Mouse (Mus musculus) lung, postnatal 36 days (tissue): ENCODE data around the gene Fgf14.
A peak's percentile ranks its signal among the peaks of the same experiment; 100 is the strongest.
"Not testable (repeated sequence)": the region's sequence is repeated elsewhere in the genome, so short reads cannot be mapped to it uniquely, and the experiment has no call there.

Source experiments
- DNase-seq: peaks from one replicate; pipeline ENCODE4 v3.0.0; 2022; ENCODE audit warnings: mixed read lengths

Gene Fgf14

DNA sequence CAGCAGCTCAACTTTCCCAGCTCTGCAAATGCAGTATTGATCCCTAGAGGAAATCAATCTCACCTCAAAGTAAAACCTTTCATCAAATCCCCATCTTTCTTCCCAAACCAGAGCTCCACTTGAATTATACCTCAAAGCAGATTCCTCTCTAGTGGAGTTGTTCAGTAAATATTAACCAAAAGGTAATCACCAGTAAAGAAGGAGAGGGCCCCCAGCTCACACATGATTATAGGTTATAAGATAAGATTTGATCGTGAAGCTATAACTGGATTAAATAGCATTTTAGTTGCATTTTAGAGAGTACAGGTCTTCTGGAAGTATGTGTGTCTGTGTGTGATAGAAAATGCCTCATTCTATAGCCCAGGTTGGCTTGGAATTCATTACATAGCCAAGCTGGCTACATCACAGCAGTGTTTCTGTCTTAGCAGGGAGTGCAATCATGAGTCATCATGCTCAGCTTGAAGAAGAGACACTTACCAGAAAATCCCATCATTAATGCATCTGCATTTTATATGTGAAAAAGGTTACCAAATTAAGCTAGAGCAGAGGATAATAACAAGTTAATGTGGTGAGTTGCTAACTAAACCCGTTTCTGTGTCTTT, 202.8 kb downstream of the Fgf14 start:
- no peak for DNase-seq

DNA sequence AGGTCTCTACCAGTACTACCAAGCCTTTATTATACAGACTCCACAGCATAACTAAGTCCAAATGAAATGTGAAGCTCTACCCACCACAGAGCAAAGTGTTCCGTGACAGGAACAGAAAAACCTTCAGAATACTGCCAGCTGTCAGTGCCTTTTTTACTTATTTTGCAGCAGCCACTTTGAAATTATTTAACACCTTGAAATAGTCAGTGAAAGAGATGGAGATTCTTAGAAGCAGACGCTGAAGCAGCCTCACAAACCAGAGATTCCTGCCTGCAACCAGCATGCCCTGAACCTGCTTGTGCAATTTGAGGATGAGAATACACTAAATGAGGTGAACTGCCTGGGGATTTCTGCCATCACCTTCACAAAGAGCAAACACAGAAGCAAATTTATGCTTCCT, 206.0 kb downstream of the Fgf14 start:
- DNase-seq: no peak

- DNase-seq: no peak
Measured at GRCm38 (mm10) chr14:124455120-124455519, 221.8 kb downstream of the Fgf14 start.

GRCm38 (mm10) chr14:124446096-124446840, 230.7 kb downstream of the Fgf14 start:
- DNase-seq: no peak

DNA sequence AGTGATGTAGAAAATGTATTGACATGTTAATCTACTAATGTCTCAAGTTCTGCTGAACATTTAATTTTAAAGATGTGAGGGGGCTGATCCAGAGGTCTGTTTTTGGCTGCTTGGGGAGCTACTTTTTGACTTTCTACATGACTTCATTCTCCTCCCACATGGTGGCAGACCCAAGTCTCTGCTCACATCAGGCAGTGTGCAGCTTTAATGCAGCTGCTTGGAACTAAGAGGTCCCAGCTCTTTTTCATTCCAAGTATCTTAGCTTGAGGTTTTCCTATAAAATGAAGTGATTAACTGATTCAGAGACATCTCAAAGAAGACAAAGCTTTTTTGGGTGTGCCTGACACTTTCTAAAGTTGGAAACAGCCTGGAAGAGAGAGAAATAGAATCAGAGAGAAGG, 232.1 kb downstream of the Fgf14 start:
- no peak for DNase-seq

GRCm38 (mm10) chr14:124439298-124439697, 237.6 kb downstream of the Fgf14 start:
- not testable (repeated sequence) for DNase-seq

GRCm38 (mm10) chr14:124411890-124412289, 265.0 kb downstream of the Fgf14 start:
- DNase-seq: no peak

- DNase-seq: no peak
Measured at GRCm38 (mm10) chr14:124410945-124411344, 266.0 kb downstream of the Fgf14 start.

DNA sequence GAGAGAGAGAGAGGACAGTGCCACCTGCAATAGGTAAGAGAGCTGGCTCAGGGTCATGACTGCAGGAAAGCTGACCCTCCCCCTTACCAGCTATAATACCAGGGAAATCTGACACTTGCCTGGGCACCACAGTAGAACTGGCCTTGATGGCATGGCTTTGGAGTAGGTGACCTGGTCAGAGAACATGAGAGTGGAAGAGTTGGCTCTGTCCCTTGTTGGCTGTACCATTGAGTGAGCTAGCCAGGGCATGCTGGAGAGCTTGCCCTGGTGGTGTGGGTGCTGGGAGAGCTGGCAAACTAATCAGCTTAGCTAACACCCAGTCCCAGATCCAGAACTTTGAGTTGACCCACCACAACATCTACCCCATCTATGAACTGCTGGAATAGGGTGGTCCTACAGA, 348.5 kb downstream of the Fgf14 start:
- no peak for DNase-seq

- no peak for DNase-seq
Measured at GRCm38 (mm10) chr14:124319017-124319718, 357.8 kb downstream of the Fgf14 start.

GRCm38 (mm10) chr14:124315513-124315912, 361.4 kb downstream of the Fgf14 start:
- DNase-seq: no peak

- no peak for DNase-seq
Measured at GRCm38 (mm10) chr14:124287027-124287426, 389.9 kb downstream of the Fgf14 start.

- DNase-seq: no peak
Measured at GRCm38 (mm10) chr14:124278384-124278944, 398.5 kb downstream of the Fgf14 start.

DNA sequence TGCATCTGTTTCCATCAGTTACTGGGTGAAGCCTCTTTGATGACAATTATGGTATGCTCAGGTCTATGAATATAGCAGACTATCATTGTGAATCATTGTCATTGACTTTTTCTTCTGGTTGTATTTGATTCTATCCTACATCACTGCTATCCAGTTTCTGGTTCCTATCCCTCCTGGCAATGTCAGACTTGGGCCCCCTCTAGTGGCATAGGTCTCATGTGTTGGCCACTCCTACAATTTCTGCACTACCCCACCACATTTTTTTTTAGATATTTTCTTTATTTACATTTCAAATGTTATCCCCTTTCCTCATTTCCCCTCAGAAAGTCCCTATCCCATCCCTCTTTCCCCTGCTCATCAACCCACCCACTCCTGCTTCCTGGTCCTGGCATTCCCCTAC, 409.9 kb downstream of the Fgf14 start:
- no peak for DNase-seq

GRCm38 (mm10) chr14:124264541-124265059, 412.3 kb downstream of the Fgf14 start:
- no peak for DNase-seq

DNA sequence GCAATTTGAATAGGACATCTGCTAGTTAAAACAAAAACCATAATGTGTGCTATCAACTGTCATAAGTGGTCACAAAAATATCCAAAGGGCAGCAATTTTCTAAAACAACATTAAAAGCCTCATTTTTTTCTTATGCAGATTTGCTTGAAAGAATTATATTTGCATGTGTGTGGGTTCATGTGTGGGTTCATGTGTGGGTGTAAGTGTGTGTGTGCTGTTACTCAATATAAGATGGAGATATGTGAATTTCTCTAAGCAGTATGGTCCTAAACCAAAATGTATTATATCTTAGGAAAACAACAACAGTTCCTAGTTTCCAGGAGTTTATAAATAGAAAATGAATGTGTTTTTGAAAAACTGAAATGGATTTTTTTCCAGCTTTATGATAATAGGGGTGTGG, 413.7 kb downstream of the Fgf14 start:
- DNase-seq: no peak

DNA sequence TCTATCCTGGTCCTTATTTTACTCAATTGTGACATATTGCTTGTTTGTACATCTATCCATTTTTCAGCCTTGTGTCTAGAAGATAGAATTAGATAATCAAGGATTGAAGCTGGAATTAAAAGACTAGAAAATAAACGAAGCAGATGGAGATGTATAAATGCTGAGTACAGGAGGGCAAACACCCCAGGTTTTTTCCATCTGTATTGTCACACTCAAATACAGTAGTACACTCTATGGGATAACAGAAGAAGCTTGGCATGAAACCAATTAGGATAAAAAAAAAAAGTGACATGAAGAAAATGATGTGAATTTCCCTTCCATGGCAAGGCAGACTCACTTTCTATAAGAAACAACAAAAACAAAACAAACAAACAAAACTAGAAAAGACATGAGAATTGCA, 429.4 kb downstream of the Fgf14 start:
- no peak for DNase-seq

GRCm38 (mm10) chr14:124223445-124223844, 453.5 kb downstream of the Fgf14 start:
- no peak for DNase-seq

DNA sequence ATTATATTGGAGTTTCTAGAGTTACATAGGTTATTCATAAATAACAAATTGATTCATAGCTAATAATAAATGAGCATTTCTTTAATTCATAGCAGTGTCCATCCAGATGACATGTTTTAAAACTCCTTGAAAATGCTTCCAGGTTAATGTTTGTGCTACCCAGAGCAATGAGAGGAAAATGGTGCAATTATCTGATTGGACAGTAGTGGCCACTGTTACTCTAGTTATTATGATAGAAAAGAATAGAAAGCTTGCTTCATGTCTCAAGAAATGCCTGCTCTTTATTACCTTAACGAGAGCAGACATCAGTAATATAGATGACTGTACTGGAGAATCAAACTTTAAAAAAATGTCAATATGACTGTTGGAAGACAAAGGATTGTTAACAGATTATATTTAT, 454.5 kb downstream of the Fgf14 start:
- peak; percentile 1 for DNase-seq

DNA sequence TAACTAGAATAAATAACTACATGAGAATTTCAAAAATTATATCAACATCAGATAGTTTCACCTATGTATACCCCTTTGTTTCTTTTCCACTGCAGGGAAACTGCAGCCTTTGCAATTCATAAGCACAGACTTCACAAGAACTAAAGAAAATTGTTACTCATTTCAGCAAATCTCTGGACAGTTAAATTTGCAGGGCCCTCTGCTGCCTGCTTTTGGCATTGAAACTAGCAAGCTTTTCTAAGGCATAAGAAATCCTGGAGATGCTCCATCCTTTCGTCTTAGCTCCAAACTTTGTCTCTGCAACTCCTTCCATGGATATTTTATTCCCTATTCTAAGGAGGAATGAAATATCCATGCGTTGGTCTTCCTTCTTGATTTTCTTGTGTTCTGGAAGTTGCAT, 455.9 kb downstream of the Fgf14 start:
- no peak for DNase-seq

DNA sequence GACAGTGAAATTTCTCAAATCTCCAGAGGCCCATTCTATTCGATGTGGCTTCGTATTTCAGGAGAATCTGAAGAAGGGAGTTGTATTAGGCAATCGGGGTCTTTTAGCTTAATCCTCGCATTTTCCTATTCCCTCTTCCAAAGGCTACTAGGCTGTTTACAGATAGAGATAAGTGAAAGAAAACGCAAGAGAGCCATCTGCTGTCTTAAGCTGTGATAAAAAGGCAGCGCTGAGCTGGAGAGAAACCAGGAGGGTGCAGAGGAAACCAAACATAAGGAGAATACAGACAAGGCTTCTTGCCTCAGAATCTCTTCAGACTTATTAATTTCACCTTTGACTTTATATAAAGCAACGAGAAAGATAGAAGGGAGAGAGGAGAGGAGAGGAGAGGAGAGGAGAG, 481.1 kb downstream of the Fgf14 start:
- no peak for DNase-seq

- no peak for DNase-seq
Measured at GRCm38 (mm10) chr14:124195331-124195730, 481.6 kb downstream of the Fgf14 start.

- no peak for DNase-seq
Measured at GRCm38 (mm10) chr14:124192815-124193142, 484.1 kb downstream of the Fgf14 start.
